Mouse (Mus musculus): ENCODE measurements around the gene Pdk2. TPM values are rescaled to one million over a fixed set of nuclear protein-coding genes. Genes with fewer than 3 reads are reported as not detected.
A peak's percentile ranks its signal among the peaks of the same experiment; 100 is the strongest.

The Pdk2 gene
- polyA plus RNA-seq (2012; rRNA removed), result 106 TPM in 2 replicates

DNA sequence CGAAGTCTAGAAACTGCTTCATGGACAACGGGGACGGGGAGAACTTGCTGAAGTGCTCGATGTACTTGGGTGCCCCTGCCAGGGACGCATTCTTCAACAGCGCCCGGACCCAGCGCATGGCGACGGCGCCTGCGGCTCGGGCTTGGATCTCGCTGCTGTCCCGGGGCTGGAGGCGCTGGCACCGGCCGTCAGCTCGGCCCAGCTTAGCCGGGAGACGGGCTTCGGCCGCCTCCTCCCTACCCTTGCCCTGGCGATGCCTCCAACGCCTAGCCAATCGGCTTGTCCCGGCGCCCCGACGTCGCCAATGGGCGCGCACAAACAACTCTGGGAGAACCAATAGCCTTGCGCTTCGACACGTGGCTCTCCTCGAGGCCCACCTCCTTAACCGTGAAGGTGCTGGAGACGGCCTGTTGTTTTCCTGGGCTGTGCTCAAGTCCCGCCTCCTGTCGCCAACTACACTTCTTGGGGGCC, at the start of gene Pdk2:
Pdk2 (minus strand) TSS at position 216 of the 471 bp plus-strand sequence.
- TF ChIP-seq POLR2A (IDR thresholded peaks at IDR 0.05; ENCODE audit: extremely low read depth, insufficient read depth, low read length) (peak; percentile 47; the same call in 1 of the 2 replicates), CTCF (IDR thresholded peaks at IDR 0.05; ENCODE audit: extremely low read depth, insufficient read depth, low read length) (no peak)
- Histone ChIP-seq H3K4me3 (ENCODE audit: insufficient read depth, low read length) (peak within 1 kb of the TSS; percentile 71), H3K4me1 (ENCODE audit: control insufficient read depth, insufficient read depth, low read length) (peaks cover 4% of the 10 kb centered on the region; the same call in 1 of the 2 replicates), H3K27ac (ENCODE audit: insufficient read depth, low read length) (peak within 1 kb of the TSS; percentile 59)

- Histone ChIP-seq H3K4me3 (ENCODE audit: insufficient read depth, low read length) (no peak overlapping the region), H3K27ac (ENCODE audit: insufficient read depth, low read length) (peak overlapping the region; percentile 12; the same call in 1 of the 2 replicates), H3K4me1 (ENCODE audit: control insufficient read depth, insufficient read depth, low read length) (no peaks in the 10 kb centered on the region)
- no peak for TF ChIP-seq POLR2A (IDR thresholded peaks at IDR 0.05; ENCODE audit: extremely low read depth, insufficient read depth, low read length)
- no peak for TF ChIP-seq CTCF (IDR thresholded peaks at IDR 0.05; ENCODE audit: extremely low read depth, insufficient read depth, low read length)
These were observed 48.0 kb upstream of the Pdk2 start for GRCm38 (mm10) chr11:95088857-95089779.

DNA sequence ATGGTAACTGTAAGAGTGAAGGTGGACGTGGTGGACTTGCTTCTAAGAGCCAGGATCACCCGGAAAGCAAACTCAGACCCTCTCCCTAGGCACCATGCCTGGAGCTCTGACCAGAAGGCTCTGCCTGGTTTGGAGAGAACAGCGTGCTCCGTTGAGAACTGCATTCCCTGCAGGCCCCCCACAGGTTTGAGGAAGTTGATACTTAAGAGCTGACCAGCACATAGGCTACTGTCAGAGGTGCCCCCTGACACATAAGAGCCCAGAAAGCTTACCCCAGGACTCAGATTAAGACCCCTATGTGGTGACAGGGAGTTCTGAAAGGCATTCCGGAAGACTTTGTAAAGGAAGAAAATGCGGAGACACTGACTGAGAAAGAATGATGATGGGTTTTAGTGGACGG, 47.1 kb upstream of the Pdk2 start:
- H3K4me1 ChIP-seq (ENCODE audit: control insufficient read depth, insufficient read depth, low read length), result no peaks in the 10 kb centered on the region
- no peak for TF ChIP-seq CTCF (IDR thresholded peaks at IDR 0.05; ENCODE audit: extremely low read depth, insufficient read depth, low read length)
- no peak for TF ChIP-seq POLR2A (IDR thresholded peaks at IDR 0.05; ENCODE audit: extremely low read depth, insufficient read depth, low read length)
- H3K27ac ChIP-seq (ENCODE audit: insufficient read depth, low read length), result no peak overlapping the region
- H3K4me3 ChIP-seq (ENCODE audit: insufficient read depth, low read length), result no peak overlapping the region

DNA sequence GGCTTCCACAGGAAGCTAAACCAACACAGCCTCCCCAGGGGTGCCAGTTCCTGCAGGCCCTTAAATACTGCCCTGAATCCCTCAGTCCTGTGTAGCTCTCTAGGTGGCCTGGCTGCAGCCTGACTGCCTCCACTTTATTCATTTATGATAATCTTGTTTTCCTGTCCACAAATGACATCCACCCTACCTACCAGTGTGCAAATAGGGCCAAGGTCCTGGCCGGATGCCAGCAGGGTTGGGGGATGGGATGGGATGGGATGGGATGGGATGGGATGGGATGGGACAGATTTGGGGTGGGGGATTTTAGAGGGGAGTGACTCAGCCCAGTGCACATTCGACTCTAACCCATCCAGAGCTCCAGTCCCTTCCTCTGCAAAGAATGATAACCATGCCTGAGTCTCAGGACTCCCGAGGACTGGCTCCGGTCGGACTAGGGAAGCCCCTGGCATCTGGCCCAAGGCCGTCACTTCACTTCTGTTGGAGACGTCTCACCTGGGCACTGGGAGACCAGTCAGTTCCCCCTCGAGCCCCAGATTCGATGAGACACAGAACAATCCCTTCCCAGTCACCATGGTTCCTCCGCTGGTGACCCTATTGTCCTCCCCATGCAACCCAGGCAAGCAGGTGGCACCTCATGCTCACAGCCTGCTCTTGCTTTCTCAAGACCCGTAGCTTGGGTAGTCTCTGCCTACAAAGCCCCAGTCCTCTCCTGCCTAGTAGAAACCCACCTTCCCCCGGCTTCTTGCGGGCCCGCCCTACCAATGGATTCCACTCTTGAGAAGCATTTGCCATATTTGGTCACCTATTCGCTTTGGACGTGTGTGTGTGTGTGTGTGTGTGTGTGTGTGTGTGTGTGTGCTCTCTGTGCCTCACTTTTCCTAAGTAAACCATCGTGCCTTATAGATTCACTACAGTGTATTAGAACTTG, 46.4 kb upstream of the Pdk2 start:
- Histone ChIP-seq H3K4me3 (ENCODE audit: insufficient read depth, low read length) (no peak overlapping the region), H3K27ac (ENCODE audit: insufficient read depth, low read length) (no peak overlapping the region), H3K4me1 (ENCODE audit: control insufficient read depth, insufficient read depth, low read length) (no peaks in the 10 kb centered on the region)
- TF ChIP-seq POLR2A (IDR thresholded peaks at IDR 0.05; ENCODE audit: extremely low read depth, insufficient read depth, low read length) (no peak), CTCF (IDR thresholded peaks at IDR 0.05; ENCODE audit: extremely low read depth, insufficient read depth, low read length) (no peak)

DNA sequence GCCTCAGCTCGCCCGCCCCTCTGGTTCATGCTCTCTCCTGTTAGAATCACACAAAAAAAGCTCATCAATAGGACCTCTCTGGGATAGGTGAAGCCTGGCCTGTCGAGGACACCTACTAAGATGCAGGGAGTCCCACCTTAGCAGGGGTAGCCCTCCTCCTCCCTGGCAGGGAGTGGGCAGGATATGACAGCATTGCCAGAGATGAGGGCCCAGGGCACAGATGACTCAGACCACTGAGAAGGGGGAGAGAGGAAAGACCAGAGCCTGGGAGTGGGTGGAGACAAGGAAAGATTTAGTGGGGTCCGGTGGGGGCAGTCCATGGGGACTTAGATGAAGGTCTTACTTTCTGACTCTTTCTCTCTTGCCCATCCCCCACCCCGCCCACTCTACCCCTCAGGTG, 45.1 kb upstream of the Pdk2 start:
- H3K27ac ChIP-seq (ENCODE audit: insufficient read depth, low read length), result no peak overlapping the region
- H3K4me3 ChIP-seq (ENCODE audit: insufficient read depth, low read length), result no peak overlapping the region
- TF ChIP-seq POLR2A (IDR thresholded peaks at IDR 0.05; ENCODE audit: extremely low read depth, insufficient read depth, low read length) (no peak), CTCF (IDR thresholded peaks at IDR 0.05; ENCODE audit: extremely low read depth, insufficient read depth, low read length) (no peak)
- no peaks in the 10 kb centered on the region for H3K4me1 ChIP-seq (ENCODE audit: control insufficient read depth, insufficient read depth, low read length)

- Histone ChIP-seq H3K27ac (ENCODE audit: insufficient read depth, low read length) (no peak overlapping the region), H3K4me3 (ENCODE audit: insufficient read depth, low read length) (no peak overlapping the region), H3K4me1 (ENCODE audit: control insufficient read depth, insufficient read depth, low read length) (no peaks in the 10 kb centered on the region)
- no peak for TF ChIP-seq CTCF (IDR thresholded peaks at IDR 0.05; ENCODE audit: extremely low read depth, insufficient read depth, low read length)
- TF ChIP-seq POLR2A (IDR thresholded peaks at IDR 0.05; ENCODE audit: extremely low read depth, insufficient read depth, low read length), result no peak
These were observed 44.6 kb upstream of the Pdk2 start for GRCm38 (mm10) chr11:95085710-95086109.

- TF ChIP-seq CTCF (IDR thresholded peaks at IDR 0.05; ENCODE audit: extremely low read depth, insufficient read depth, low read length) (no peak), POLR2A (IDR thresholded peaks at IDR 0.05; ENCODE audit: extremely low read depth, insufficient read depth, low read length) (no peak)
- Histone ChIP-seq H3K4me1 (ENCODE audit: control insufficient read depth, insufficient read depth, low read length) (no peaks in the 10 kb centered on the region), H3K4me3 (ENCODE audit: insufficient read depth, low read length) (no peak overlapping the region), H3K27ac (ENCODE audit: insufficient read depth, low read length) (no peak overlapping the region)
These were observed 43.7 kb upstream of the Pdk2 start for GRCm38 (mm10) chr11:95084811-95085382.

DNA sequence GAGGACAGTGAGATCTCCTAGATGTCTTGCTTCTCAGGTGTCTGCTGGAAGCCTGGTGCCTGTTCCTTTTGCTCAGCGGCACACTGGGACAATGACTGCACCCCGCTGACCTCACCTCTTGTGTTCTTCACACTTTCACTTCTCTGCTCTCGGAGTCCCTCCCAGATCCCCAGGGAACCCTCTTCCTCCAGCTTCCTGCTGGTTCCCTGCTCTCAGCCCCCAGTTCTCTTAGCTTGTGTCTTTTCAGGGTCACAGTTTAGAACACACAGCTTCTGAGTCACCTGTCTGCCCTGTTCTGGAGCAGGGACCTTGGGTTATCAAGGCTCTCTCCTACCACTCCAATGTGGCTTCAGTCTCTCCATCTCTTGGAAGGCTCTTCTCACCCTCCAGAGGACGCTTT, 43.0 kb upstream of the Pdk2 start:
- H3K4me3 ChIP-seq (ENCODE audit: insufficient read depth, low read length), result no peak overlapping the region
- H3K27ac ChIP-seq (ENCODE audit: insufficient read depth, low read length), result no peak overlapping the region
- H3K4me1 ChIP-seq (ENCODE audit: control insufficient read depth, insufficient read depth, low read length), result no peaks in the 10 kb centered on the region
- no peak for TF ChIP-seq POLR2A (IDR thresholded peaks at IDR 0.05; ENCODE audit: extremely low read depth, insufficient read depth, low read length)
- TF ChIP-seq CTCF (IDR thresholded peaks at IDR 0.05; ENCODE audit: extremely low read depth, insufficient read depth, low read length), result no peak

- H3K4me3 ChIP-seq (ENCODE audit: insufficient read depth, low read length), result no peak overlapping the region
- H3K27ac ChIP-seq (ENCODE audit: insufficient read depth, low read length), result no peak overlapping the region
- H3K4me1 ChIP-seq (ENCODE audit: control insufficient read depth, insufficient read depth, low read length), result no peaks in the 10 kb centered on the region
- TF ChIP-seq CTCF (IDR thresholded peaks at IDR 0.05; ENCODE audit: extremely low read depth, insufficient read depth, low read length), result no peak
- no peak for TF ChIP-seq POLR2A (IDR thresholded peaks at IDR 0.05; ENCODE audit: extremely low read depth, insufficient read depth, low read length)
These were observed 41.7 kb upstream of the Pdk2 start for GRCm38 (mm10) chr11:95082896-95083295.

Data from cortical plate, adult 2 months (tissue).